Mouse (Mus musculus) cerebellum, postnatal 14 days (tissue): ENCODE results near the gene Slc4a4.
"Not testable (repeated sequence)": the region's sequence is repeated elsewhere in the genome, so short reads cannot be mapped to it uniquely, and the experiment has no call there.

Source experiments
- DNase-seq, 2 experiments: peaks; one replicate each; pipeline ENCODE4 v3.0.0; 2021; ENCODE audit warnings: mixed read lengths in 2 of 2

The Slc4a4 gene

DNA sequence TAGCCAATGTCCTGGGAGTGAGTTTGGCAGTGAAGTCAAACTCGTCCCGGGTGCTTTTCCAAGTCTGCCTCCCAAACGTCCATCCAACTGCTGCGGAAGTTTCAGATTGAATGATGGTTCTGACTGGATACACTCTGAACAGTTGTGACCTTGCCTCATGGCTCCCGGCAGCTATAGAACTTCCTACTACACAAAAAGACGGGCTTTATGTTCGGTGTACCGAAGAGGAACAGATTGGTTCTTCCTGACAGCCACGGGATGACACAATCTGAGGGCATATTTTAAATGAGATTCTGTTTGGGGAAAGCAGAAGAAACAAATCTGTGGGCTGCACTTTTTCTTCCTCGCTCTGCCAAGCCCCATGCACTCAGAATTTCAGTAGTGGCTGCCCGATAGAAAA, 201.8 kb downstream of the Slc4a4 start:
- DNase-seq, result no peak

- no peak for DNase-seq
Measured at GRCm38 (mm10) chr5:89090131-89090530, 203.5 kb downstream of the Slc4a4 start.

GRCm38 (mm10) chr5:89096371-89096770, 209.8 kb downstream of the Slc4a4 start:
- no peak for DNase-seq

- DNase-seq, result no peak
Measured at GRCm38 (mm10) chr5:89097291-89097690, 210.7 kb downstream of the Slc4a4 start.

GRCm38 (mm10) chr5:89098121-89098520, 211.5 kb downstream of the Slc4a4 start:
- DNase-seq, result no peak

DNA sequence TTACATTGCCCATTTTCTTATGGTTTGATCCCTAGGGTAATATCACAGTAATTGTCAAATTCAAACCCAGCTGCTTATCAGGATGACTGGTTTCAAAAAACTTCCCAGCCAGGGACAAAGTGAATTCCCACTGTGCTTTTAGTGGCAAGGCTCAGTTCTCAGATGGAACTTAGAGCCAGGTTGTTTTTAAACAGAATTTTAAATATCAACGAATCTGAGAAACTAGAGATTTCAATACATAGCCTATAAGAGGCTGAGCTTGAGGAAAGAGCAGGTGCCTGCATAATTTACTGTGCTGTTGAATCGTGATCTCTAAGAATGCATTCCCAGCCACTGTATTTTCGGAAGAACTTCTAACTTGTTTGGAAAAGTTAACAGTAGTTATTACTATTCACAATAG, 213.3 kb downstream of the Slc4a4 start:
- DNase-seq, result no peak

- no peak for DNase-seq
Measured at GRCm38 (mm10) chr5:89102560-89102959, 215.9 kb downstream of the Slc4a4 start.

DNA sequence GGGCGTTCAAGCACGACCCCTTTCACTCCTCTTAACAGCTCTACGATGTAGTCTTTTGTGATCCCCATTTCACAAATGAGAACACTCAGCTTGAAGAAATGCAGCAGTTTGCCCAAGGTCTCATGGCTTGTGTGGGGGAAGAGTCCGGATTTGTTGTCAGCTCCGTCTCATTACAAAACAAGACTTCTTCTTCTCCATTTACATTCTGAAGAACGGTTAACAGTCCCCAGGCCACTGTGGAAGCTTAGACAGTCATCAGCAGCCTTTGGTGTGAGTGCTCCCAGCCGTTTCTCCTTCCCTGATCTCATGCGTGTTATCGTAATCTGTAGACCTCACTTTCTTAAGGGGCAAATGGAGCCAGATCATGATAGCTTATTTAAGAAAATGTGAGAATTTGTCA, 218.7 kb downstream of the Slc4a4 start:
- DNase-seq, result no peak

GRCm38 (mm10) chr5:89106217-89106616, 219.6 kb downstream of the Slc4a4 start:
- DNase-seq, result no peak

GRCm38 (mm10) chr5:89108809-89109208, 222.2 kb downstream of the Slc4a4 start:
- DNase-seq, result no peak

DNA sequence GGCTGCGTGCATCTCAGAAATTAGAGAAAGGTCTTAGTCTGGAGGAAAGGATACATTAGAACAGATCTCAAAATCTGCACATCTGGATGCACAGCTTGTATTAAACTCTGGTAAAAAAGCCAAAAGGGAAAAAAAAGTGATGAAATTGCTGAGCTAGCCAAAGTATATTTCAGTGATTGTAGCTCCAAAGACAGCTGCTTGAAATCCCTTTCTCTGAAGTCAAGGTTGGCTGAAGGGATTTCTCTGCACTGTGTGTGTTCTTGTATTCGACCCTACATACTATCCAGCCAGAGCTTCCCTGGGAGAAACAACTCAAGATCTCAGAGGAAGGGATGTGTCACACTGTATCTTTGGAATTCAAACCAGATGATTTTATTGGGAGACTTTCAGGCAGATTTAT, 223.2 kb downstream of the Slc4a4 start:
- DNase-seq, result no peak

GRCm38 (mm10) chr5:89111987-89112386, 225.4 kb downstream of the Slc4a4 start:
- DNase-seq, result not testable (repeated sequence)

- DNase-seq, result no peak
Measured at GRCm38 (mm10) chr5:89120881-89121280, 234.3 kb downstream of the Slc4a4 start.

DNA sequence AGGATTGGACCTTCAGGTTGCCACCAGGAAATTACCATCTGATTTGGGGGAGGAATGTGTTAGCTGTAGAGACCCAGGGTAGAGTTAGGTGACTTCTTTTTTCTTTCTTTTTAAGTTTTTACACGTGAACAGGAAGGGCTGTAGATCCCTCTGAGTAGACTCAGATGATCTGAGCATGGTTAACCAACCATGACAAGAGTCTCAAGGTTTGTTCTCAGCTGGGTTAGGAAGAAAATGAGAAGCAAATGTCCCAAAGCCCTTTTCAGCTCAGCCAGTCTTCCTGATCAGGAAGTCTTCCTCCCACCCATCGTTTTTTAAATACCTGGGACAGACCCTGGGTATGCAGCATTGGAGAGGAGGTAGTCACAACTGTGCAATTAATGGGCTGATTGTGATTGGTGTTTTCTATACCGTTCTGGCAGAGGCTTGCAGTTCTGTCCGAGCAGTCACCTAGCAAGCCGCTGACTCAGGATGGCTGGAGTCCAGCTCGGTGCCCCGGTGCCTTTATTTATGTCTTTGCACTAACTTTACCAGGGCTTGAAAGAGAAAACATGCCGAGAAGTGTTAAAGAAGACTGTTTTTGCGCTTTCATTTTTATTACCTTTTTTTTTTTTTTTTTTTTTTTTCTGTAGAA, 236.8 kb downstream of the Slc4a4 start:
- peak in 1 of 2 experiments; percentile 31 for DNase-seq

DNA sequence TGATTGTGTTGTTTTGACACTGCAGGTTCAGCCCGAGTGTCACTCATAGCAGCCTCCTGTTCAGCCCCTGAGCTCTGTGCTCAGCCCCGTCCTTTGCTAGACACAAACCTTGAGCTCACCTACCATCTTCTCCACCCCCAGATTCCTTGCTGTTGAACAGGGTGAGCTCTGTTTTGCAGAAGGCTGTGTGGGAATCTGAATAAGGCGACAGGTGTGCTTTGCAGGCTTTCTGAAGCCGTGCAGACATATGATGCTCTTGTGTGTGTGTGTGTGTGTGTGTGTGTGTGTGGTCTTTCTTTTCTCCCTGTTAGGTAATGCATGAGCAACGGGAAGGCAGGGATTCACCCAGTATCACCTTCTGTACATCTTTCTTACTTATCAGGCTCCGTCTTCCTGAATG, 241.6 kb downstream of the Slc4a4 start:
- no peak for DNase-seq

DNA sequence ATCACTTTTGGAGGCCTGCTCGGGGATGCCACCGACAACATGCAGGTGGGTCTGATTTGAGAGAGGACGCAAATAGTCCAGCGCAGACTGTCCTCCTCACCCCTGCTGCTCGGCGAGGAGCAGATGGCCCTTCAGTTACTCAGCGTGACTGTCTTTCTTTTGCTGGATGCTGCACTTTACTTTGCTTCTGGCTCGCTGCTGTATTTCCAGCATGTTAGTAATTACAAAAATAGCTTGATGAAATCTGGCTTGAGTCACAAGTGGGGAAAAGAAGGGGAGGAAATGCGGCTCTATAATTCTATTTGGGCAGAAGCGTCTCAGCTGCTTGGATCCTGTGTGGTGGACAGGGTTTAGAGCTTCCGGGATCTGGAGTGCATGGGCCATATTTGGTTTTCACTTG, 249.2 kb downstream of the Slc4a4 start:
- DNase-seq, result peak; percentile 66 to 75

DNA sequence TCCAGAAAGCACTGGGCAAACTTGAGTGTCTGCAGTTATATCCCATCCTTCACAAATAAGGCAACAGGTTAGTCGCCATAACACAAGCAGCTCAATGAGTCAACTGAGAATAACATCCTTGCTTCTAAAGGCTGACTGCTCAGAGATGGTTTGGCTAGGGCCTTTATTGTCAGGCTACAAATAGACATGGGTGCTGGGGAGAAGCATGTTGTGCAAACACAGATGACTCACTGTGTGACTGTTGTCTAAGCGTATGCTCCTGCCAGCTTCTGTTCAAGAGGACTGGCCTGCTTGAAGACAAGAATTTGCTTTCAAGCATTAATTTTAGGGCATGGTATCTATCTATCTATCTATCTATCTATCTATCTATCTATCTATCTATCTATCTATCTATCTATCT, 253.5 kb downstream of the Slc4a4 start:
- DNase-seq, result no peak

- no peak for DNase-seq
Measured at GRCm38 (mm10) chr5:89141761-89142160, 255.1 kb downstream of the Slc4a4 start.

DNA sequence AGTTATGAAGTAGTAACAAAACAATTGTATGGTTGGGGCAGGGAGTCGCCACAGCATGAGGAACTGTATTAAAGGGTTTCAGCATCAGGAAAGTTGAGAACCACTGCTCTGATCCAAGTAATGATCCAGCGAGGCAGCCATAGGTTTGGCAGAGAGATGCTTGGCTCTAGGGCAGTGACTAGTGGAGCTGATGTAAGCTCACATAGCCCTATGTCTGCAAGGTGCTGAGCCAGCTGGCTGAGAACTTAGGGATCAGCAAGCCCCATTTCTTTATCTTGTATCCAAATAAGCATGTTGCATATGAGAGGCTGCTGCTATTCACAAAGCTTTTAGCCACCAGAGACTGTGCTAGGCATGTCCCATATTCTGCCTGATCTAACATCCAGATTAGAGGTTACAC, 259.7 kb downstream of the Slc4a4 start:
- no peak for DNase-seq

- DNase-seq, result no peak
Measured at GRCm38 (mm10) chr5:89147282-89147790, 260.7 kb downstream of the Slc4a4 start.

- no peak for DNase-seq
Measured at GRCm38 (mm10) chr5:89149436-89150040, 262.9 kb downstream of the Slc4a4 start.

- no peak for DNase-seq
Measured at GRCm38 (mm10) chr5:89151076-89151475, 264.5 kb downstream of the Slc4a4 start.

DNA sequence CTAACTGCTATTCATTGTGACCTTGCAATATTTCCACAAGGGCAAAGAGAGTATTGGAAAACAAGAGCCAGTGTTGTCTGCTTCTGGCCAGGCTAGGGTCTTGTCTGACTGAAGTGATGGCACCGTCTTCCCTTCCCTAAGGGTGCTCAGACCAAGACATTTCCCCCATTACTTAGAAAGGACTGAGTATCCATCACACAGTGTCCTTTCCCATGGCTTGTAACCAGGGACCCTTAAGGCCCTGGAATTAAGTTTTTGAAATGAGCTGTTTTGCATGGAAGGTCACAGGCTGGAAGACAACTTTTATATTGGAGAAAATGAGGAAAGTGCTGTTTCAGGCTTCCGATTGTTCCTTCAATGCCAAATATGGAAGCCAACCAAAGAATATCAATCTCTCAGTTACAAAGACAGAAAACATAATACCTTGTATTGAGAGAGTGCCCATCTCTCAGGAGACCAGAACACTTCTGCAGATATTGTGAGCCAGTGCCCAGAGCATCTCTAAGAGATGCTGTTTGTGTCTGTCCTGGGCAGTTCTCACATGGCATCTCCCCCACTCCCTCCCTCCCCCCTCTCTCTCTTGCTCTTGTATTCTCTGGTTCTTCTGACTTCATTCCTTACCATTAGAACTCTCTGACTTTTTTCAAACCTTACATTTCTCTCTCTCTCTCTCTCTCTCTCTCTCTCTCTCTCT, 284.6 kb downstream of the Slc4a4 start:
- no peak for DNase-seq

- DNase-seq, result no peak
Measured at GRCm38 (mm10) chr5:89190063-89190462, 303.4 kb downstream of the Slc4a4 start.
